Mouse (Mus musculus) urinary bladder, postnatal 10 days (tissue): ENCODE measurements around the gene Artn.

ENCODE experiments used
- DNase-seq: peaks from one replicate; pipeline ENCODE4 v3.0.0; 2022; ENCODE audit warnings: low spot score

Gene Artn

DNA sequence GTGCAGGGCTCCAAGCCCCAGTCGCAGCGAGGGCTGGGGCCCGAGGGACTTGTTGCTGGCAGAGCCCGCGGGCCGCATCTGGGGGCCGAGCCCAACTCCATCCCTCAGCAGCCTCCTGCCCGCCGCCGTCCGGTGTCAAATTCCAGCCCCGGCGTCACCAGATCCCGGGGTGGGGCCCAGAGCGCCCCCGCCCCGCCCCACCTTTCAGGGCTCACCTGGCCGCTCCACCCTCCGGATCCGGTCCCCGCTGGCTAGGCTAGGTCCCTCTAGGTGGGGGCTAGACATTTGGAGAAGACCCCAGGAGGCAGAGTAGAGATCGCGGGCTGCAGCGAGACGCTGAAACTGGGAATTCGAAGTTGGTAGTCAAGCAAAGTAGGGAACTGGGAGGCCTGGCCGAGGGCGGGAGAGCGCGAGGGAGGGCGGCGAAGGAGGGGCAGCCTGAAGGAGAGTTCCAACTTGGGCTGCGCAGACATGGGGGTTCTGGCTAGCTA is at the start of gene Artn:
Gene Artn (minus strand): TSS at position 373 of the 491 bp plus-strand sequence.
- no peak for DNase-seq

DNA sequence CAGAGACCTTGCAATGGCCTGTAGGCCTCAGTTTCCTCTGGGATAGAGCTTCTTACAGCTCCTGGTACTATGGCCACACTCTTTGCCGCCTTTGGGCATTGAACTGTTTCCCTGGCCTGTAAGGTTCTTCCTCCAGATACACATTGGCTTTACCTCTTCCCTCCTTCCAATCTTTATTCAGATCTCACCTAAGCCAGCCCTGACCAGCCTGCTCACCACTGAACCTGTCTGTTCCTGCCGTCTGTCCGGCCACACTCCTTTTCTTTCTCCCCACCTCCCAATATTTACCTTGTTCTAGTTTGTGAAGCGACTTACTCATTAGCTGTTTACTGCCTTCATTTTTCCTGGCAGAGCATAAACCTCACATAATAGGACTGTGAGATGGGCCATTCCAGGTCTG is 49.6 kb upstream of the Artn start:
- DNase-seq, result no peak

DNA sequence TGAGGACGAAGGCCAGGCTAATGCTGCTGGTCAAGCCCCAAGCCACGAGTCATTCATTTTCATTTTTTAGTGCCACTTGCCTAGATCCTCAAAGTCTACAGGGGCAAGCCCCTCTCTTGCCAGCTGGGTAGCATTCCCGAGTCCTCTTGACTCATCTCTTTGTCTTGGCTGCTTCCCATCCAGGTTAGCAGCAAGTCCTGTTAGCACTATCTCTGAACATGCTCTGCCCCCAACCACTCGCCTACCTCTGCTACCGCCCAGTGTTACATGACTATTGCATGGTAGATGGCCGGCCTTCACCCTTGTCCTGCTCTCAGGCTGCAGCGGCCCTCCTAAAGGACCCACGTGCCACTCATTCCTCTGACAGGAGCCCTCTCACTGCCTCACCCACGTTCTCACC is 48.7 kb upstream of the Artn start:
- DNase-seq, result no peak

DNA sequence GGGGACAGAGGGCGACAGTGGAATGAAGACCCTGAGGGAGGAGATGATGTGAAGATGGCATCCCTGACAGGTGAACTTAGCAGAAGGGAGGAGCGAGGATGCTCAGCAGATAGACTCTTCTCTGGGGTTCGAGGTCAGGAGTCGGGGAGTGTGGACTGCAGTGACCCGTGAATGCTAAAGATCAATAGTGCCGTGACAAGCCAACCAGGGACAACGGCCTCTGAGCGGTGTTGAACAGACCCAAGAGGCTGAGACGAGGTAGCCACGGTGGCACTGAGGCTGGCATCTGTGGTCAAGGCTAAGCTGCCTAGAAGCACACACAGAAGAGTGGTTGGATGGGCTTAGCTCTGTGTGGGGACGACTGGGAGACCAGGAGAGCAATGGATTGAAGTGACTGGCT is 48.3 kb upstream of the Artn start:
- DNase-seq, result no peak

DNA sequence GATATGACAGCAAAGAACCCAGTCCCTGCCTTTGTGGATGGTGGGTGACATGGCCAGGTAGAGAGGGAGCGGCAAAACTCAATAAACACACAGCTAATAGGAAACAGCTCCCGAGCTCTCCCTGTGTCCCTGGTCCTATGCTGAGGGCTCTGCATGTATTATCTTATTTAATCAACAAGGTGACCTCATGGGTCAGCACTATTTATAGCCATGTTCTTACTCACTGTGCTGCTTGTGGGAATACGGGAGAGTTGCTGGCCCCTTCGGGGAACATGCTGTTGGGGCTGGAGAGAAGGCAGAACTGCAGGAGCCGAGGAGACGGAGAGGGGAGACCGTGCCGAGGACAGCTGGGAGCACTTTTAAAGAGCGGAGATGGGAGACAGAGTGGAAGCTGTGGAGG is 47.8 kb upstream of the Artn start:
- DNase-seq, result no peak

DNA sequence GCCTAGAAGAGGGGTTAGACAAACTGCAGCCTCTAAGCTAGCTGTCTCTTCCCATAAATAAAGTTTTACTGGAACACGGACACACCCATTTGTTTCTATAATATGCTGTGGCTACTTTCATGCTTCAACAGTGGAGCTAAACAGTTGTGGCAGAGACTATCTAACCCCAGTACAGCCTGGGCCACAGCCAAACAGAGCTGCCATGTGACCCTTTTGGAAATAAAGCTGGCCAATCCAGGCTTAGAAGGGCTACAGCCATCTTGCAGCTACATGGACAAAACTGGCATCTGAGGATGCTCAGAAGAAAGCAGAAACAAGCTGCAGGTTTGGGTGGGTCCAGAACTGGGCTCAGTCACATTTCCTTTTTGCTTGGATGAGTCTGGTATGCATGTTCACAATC is 46.3 kb upstream of the Artn start:
- no peak for DNase-seq

DNA sequence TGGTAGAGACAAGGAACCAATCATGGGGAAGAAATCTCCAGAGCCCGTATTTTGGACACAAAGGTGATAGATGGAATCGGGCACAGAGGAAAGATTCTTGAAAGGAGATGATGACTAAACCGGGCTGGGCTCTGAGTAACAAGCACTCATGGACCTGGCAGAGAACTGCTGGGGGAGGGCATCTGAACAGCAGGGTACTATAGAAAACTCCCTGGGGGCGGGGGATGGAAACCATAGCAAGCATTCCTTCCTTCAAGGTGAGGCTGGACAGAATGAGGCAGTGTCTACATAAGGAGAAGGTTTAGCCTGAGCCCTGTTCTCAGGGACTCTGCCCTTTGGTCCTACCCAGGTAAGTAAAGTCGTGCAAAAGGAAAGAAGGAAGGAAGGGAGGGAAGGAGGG is 45.2 kb upstream of the Artn start:
- DNase-seq, result no peak

DNA sequence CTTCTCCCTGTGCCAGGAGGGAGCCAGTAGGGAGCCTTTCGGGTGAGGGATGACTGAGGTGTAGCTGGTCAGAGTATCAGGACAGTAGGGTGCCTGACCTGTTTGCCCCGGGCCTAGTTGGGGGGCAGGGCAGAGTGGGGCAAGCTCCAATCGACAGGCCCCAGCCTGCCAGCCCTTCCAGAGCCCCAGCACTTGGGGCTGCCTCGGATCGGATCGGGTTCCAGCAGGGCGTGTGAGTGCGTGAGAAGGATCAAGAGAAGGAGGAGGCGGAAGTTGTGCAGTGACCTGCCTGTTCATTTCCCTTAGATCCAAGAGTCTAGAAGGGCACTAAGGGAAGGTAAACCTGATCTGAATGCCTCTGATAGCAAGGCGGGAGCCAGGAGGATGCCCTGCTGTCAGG is 43.4 kb upstream of the Artn start:
- DNase-seq, result no peak

DNA sequence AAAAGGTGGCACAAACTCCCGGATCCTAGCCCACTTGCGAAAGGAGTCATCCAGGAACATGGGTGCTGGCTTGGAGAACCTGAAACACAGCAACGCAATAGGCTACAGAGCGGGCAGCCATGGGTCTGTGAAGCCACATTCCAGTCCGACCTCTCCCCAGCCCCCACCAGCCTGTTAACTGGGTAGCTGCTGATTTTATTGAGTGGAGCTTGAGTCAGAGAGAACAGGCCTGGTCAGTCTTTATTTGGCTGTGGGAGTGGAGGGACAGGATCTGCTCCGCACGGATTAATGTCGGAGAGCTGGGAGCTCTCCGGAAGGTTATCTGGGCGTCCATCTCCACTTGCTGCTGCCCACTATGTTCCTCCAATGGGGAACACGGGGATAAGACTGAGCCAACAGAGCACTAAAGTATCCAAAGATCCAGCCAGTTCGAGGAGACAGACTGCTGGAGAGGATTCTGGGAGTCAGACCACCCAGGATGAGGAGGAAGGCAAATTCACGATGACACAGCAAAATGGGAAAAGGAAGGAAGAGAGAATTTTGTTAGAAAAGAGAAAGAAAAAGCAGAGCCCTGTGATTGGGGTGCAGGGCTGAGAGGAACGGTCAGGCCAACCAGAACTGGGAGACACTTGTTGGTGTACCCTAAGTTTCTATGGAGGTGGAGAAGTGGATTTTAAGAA is 34.9 kb upstream of the Artn start:
- no peak for DNase-seq

DNA sequence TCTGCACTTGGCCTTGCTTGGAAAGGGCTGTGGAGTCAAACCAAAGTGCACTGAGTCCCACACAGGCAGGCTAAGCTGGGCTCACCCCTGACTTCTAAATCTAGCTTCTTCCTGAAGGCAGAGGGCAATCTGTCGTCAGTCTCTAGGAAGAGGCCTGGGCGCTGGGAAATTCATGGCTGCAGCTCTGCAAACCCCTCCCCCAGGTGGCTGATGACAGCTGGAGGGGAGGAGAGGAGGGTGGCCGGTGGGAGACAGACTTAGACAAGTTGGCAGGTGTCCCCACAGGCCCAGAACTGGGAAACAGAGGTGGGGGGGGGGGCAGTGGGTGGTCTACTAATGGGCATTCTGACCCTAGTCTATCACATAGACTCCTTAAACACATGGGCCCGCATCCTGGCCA is 27.9 kb upstream of the Artn start:
- no peak for DNase-seq

DNA sequence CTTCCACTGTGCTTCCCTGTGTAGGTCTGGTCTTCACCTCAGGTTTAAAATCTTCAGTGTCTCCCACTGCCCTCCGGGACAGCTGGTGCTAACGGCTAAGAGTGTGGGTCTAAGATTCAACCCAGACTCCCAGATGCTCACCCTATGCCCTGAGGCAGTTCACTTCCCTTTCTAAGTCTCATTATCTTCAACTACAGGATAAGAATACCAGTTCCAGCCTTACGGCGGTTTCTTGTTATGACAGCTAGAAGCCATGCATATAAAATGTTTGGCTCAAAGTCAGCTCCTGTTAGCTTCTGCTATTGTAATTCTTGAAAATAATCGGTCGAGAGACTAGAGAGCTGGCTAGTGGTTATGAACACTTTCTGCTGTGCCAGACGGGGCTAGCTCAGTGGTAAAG is 17.9 kb upstream of the Artn start:
- no peak for DNase-seq

DNA sequence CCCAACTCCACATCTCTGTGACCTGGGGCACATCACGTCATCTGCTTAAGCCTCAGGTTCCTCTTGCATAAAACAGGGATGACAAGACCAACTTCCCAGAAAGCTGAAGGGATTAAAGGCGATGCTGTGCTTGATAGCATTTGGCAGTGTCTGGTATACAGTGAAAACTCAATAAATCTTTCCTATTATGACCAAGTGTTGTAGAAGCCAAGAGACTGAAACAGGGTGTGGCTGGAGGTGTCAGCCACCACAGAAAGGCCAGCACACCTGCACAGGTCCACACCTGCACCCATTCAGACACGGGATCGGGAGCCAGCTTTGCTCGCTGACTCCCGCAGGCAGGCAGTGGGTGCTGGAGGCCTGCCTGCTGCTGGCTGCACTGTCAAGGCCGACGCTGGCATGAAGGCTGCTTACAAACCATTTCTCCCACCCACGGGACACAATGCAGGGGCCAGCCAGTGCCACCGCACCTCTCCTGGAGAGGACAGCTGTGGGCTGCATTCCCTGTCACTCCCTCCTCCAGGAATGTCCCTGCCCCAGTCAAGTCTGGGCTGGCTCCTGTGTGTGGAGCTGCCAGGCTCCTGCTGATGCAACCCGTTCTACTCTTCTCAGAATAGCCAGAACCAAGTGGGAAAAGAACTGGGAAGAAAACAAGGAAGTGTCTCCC is 17.2 kb upstream of the Artn start:
- DNase-seq, result no peak

DNA sequence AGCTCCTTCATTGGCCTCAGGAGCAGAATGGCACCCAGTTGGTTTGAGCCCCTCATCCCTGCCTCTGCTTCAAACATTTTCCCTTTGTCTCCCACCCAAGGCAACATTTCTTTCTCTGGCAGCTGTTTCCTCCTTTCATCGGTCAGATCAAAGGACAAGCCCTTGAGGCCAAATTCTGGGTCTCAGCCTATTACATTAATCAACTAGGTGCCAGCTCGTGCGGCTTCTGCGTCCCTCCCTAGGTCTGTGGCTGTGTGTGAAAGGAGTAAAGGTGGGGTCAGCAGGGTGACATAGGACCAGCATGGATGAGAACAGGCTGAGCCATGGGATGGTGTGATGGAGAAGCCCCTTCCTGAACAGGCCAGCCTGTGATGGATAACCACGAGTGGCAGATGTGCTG is 13.8 kb upstream of the Artn start:
- DNase-seq, result no peak

DNA sequence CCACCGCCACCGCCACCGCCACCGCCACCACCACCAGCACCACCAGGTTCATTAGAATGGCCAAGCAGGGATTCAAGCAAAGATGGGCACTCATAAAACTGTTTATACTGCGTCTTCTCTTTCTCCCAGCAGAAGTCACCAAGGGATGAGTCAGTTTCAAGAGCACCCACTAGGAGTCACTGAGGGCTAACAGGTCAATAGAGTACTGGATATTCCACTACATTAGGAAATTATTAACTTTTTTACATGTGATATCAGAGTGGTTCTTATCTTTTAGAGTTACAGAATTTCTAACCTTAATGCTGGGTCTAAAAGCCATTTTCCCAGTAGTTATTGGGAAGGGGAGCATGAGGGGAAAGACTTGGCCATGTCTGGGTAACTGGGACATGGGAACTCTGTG is 7.4 kb upstream of the Artn start:
- no peak for DNase-seq

DNA sequence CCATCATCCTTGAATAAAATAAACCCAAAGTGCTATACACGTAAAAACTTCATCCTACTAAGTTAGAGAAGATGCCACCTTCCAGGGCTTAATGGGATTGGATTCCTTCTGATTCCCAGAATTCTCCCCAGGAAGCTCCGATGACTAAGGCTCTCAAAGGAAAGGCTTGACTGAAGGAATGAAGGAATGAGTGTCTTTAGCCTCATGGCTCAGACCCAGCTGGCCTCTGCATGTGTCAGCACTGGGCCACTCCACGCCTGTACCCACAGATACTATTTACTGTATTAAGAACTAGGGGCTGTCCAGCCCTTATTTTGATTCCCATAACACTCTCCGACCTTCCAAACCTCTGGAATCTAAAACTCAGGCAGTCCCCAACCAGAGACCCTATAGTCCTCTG is 4.5 kb upstream of the Artn start:
- DNase-seq, result no peak

DNA sequence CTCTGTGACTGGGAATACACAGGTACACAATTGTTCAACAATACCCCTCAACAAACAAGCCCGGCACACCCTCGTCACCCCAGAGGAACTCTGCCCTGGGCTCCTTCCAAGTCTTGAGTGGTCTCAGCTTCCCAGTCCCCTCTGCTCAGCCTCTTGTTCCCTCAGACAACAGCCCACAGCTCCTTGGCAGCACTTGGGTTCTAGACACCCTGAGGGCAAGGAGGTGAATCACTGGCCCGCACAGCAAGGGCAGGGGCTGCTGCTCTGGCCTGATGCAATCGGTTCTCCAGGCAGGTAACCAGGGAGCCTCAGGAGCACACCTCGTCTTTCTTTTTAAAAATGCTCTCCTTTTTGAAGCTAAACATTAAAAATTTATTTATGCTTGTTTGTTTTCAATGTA is 3.7 kb upstream of the Artn start:
- no peak for DNase-seq

DNA sequence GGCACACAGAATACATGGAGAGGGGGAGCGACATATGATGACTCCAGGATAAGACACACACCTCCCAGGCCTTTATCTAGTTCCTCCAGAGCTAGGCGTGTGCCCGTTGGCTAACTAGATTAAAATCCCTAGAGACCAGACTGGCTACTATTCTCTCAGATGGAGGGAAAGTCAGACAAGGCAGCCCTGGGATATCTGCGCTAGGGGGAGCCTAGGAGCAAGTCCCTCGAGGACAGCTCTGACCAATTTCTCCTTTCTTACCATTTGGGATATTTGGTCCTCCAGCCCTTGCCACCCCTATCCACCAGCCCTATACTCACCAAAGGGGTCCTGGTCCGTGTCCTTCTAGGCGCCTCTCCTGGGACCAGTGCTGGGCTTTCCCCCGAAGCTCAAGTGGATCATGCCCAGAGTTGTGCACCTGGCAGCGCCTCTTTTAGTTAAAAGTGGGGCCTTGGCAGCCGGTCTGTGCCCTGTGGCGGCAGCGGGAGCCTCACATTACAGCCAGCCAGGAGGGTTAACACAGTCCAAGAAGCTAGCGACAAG is 793 bp downstream of the Artn start:
- no peak for DNase-seq

DNA sequence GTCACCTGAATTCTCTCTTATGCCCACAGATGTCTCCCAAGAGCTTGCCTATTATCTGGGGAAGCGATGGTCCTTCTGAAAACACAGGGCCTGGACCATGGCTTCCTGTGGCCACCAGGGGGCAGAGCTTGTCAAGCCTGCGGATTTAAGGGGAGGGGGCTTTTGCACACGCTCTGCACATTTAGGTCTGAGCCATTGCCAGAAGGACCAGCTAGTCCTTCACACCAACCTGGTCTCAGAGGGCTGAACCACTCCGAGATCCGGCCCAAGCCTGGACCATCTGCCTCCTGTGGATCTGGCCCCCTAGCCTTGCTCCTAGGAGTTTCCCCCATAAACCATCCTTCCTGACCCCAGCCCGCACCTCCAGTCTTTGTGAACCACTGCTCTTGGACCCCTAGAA is 1.3 kb downstream of the Artn start:
- no peak for DNase-seq

DNA sequence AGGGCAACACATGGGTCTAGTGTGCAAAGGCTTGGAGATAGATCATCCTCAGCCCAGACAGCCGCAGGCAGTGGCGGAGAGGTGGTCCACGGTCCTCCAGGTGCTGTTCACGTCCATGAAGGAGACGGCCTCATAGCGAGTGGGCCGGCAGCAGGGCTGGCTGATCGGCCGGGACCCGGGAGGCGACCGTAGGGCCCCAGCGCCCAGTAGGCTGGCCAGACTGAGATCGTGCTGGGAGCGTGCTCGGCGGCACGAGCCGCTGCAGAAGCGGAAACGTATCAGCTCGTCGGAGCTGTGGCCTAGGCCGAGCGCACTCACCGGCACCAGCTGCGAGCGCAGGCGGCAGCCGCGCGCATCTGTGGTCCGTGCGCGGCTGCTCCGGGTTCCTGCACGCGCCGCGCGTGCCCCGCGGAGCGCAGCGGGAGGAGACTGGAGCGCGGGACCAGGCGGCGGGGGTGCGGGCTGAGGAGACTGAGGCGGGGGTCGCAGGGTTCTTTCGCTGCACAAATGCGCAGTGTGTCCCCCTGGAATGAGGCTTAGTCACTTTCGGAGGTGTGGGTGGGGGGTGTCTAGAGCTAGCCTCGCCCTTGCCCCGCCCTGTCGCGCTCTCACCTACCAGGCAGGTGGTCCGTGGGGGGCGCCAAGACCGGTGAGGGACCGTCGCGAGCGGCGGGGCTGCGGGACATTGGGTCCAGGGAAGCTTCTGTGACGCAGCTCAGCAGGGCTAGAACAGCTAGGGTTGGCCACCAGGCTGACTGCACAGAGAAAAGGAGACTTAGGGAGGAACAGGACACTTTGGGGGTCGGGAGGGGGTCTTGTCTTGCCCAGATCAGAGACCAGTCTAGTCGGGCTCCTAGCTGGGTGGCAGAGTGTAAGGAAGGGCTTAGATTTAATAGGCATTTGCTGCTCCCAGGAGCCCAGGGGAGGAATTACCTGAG is 2.7 kb downstream of the Artn start:
- DNase-seq, result no peak

DNA sequence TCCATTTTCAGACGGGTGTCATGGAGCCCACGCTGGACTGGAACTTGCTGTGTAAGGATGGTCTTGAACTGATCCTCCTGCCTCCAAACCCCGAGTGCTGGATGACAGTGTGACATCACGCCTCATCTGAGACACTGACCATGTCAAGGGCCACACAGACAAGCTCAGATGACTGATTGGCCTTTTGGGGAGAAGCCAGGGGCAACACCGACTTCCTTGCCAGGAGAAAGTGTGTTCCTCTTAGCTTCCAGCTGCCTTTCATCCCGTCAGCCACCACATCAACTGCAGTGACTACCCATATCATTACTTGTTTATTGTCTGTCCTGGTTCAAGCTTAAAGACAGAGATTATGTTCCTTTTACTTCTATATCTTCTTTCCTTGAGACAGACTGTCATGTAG is 4.6 kb downstream of the Artn start:
- DNase-seq, result no peak

DNA sequence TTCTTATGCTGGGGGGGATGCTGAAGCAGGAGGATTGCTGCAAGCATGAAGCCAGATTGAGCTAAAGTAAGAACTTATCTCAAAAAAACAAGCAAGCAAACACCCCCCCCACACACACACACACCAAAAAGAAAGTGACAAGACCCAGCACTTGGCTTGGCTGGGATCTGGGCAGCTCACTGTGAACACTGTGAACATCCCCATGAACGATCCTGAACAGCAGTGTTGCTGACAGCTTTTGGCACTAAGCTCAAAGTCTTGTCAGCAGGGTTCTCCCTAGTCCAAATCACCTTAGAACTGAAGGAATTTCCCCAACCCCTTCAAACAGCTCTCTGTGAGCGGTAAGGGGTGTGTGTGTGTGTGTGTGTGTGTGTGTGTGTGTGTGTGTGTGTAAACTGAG is 6.1 kb downstream of the Artn start:
- DNase-seq, result no peak

DNA sequence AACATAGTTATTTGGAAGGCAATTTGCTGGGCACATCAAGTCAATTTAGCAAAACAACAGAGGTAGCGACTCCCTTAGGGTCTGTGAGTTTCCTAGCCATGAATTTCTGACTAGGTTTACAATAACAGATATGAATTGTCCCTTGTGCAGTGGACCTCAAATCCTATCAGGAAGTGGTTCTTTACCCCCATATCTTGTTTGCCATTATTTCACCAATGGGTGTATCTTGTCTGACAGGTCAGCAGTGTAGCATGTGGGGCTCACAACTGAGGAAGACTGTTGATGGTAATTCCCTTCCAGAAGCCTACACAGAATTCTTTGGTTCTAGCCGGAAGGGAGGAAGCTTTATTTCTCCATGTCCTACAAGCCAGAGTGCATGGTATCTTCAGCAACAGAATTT is 8.2 kb downstream of the Artn start:
- DNase-seq, result no peak

DNA sequence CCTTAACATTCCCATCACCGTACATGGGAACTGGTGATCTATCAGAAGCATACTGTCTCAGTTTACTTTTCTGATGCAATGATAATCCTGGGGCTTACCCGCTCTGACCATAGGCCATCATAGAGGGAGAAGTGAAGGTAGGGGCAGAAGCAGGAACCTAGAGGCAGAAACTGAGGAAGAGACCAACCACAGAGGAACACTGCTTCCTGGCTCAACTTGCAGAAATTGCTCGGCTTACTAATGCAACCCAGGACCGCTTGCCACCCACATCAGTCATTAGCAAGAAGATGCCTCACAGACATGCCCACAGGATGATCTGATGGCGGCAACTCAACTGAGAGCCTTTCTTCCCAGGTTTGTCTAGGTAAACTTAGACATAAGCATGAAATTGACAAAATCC is 10.8 kb downstream of the Artn start:
- DNase-seq, result no peak
